Mouse (Mus musculus) neutrophil, adult 83 days (primary cell): ENCODE measurements around the gene Cyp2a22. TPM values are rescaled to one million over a fixed set of nuclear protein-coding genes. Genes with fewer than 3 reads are reported as not detected.

Experiments used
- total RNA-seq, 2 experiments: library from RNA; stranded (reverse); gene quantifications; one replicate each; pipeline ENCODE4 v1.2.4; 2023

The Cyp2a22 gene
- total RNA-seq, result not detected

GRCm38 (mm10) chr7:26939262-26939661 is at the start of gene Cyp2a22:
Cyp2a22 (minus strand) TSS chr7:26939384.

Other genes starting within 250 kb of the Cyp2a22 start
- not detected for gene Cyp2b19, start 182.2 kb downstream of the Cyp2a22 start, total RNA-seq
- gene Cyp2g1, start 130.5 kb downstream of the Cyp2a22 start, total RNA-seq, result not detected
- not detected for gene Cyp2a5, start 104.1 kb downstream of the Cyp2a22 start, total RNA-seq
- not detected for gene Cyp2a12, start 89.7 kb upstream of the Cyp2a22 start, total RNA-seq
- gene Cyp2f2, start 180.5 kb upstream of the Cyp2a22 start, total RNA-seq, result not detected
- gene Cyp2t4, start 214.3 kb upstream of the Cyp2a22 start, total RNA-seq, result not detected
- gene Egln2, start 227.4 kb upstream of the Cyp2a22 start, total RNA-seq, result 10 to 100 TPM; 37.6 to 41.4 TPM
- 10 to 100 TPM; 84.6 to 99.7 TPM for gene Rab4b, start 239.5 kb upstream of the Cyp2a22 start, total RNA-seq
- gene Gm21983, start 241.7 kb upstream of the Cyp2a22 start, total RNA-seq, result not detected
- gene Mia, start 241.8 kb upstream of the Cyp2a22 start, total RNA-seq, result not detected